Mouse (Mus musculus) 3134 (cell line): ENCODE results near the gene Havcr1.

Experiments used
- DNase-seq: peaks from one replicate; pipeline ENCODE4 v3.0.0-alpha.2; 2011; ENCODE audit warnings: low spot score; ENCODE audit not compliant: insufficient read length; ENCODE audit errors: extremely low read depth

Gene Havcr1

DNA sequence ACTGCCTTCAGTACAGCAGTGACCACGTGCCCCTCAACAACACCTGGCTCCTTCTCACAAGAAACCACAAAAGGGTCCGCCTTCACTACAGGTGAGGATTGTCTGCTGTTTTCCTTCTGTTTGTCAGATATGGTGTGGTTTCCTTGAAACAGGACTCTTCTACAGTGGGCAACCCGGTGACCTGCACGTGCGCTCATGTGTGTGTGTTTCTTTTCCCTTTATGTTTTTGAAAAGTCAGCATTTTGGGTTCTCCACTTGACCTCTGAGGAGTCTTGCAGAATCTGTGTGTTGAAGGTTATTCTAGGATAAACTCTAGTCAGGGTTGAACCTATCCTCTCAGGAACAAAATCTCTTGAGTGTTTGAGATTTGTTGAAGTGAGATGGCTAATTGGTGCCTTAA lies 82.8 kb downstream of the Havcr1 start:
- no peak for DNase-seq

DNA sequence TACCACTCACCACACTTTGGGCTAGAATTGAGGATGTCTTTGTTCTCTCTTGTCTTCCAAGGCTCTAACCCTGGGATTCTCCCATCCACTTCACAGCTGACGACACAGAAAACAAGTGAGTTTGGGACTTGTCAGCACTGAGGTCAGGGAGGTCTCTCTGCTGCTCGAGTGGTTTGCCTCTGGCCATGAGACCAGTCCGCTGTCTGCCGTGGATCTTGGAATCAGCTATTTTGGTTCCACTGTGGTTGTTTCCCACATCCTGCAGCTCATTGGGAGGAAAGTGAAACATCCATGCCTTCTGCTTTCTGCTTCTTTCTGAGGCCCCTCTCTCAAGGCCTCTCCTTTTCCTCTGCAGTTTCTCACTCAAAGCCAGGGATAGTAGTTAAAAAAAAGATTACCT lies 85.0 kb downstream of the Havcr1 start:
- no peak for DNase-seq
